Mouse (Mus musculus): ENCODE measurements around the gene Foxj3. TPM values are rescaled to one million over a fixed set of nuclear protein-coding genes. Genes with fewer than 3 reads are reported as not detected.
"Not testable (repeated sequence)": the region's sequence is repeated elsewhere in the genome, so short reads cannot be mapped to it uniquely, and the experiment has no call there.

Gene Foxj3
- 20.6 and 21.8 TPM in 2 replicates for polyA plus RNA-seq (2015; fragmentation: Nextera tagmentation; extraction: Ambion mirVana)

DNA sequence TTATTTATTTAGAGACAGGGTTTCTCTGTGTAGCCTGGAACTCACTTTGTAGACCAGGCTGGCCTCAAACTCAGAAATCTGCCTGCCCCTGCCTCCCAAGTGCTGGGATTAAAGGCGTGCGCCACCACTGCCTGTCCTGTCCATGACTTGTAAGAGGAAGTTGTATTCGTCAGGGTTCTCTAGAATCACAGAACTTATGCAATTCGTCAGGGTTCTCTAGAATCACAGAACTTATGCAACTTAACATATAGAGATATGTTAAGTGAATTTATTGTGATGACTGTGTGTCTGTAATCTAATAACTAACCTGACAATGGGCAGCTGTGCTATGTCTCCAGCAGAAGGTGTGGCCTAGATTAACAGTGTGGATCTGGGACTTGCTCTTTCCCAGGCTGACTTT, at the start of gene Foxj3:
Gene Foxj3 (plus strand): TSS at position 390 of the 400 bp plus-strand sequence.
- not testable (repeated sequence) for ATAC-seq (replicated peaks; ENCODE audit: insufficient number of reproducible peaks, insufficient read depth, low FRiP score, low read depth); H3K4me2 ChIP-seq; H3K9ac ChIP-seq; H3K9me3 ChIP-seq (replicated peaks); H3K27ac ChIP-seq; H3K27me3 ChIP-seq; H3K36me3 ChIP-seq; H3K4me3 ChIP-seq
- H3K4me1 ChIP-seq (replicated peaks) = peaks cover 19% of the 10 kb centered on the region
- 84% methylated on average over 4 of the region's 4 CpGs for WGBS

DNA sequence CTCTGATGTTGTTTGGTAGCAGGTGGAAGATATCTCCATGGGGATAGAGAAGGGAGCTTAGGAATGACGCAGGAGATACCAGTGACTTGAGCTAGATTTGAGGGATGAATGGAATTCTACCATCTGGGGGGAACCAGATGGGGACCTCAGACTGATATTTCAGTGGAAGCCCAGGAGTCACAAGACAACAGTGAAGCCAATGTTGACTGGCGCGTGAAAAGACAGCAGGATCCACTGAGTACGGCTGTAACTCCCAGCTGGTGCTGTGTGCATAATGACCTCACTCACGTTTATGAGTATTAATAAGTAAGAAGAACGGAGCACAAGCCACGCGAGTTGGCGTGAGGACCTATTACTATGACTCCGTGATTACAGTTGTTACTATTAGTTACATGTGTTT, 47.1 kb upstream of the Foxj3 start:
- no peak overlapping the region for H3K4me3 ChIP-seq
- no peaks in the 10 kb centered on the region for H3K9me3 ChIP-seq (replicated peaks)
- no peak for ATAC-seq (replicated peaks; ENCODE audit: insufficient number of reproducible peaks, insufficient read depth, low FRiP score, low read depth)
- WGBS = 87% methylated on average over 10 of the region's 10 CpGs
- no peak overlapping the region for H3K4me2 ChIP-seq
- peaks cover 20% of the 10 kb centered on the region for H3K27me3 ChIP-seq
- H3K36me3 ChIP-seq = no peaks in the 10 kb centered on the region
- no peak overlapping the region for H3K27ac ChIP-seq
- H3K4me1 ChIP-seq (replicated peaks) = peaks cover 8% of the 10 kb centered on the region
- H3K9ac ChIP-seq = no peak overlapping the region

DNA sequence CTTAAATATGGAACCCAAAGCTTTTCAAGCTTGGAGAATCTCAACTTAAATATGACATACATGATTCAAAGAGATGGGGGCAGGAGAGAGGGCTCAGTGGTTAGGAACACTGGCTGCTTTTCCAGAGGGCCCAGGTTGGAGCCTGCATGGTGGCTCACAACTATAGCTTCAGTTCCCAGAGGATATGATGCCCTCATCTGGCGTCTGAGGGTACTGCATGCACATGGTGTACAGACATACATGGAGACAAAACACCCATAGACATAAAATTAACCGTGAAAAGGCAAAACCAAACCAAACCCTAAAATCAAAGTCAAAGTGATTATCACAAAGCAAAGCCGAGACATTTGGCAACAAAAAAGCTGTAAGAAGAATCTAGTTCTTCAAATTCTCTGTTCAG, 46.0 kb upstream of the Foxj3 start:
- peaks cover 24% of the 10 kb centered on the region for H3K27me3 ChIP-seq
- H3K36me3 ChIP-seq = no peaks in the 10 kb centered on the region
- no peak overlapping the region for H3K27ac ChIP-seq
- peaks cover 8% of the 10 kb centered on the region for H3K4me1 ChIP-seq (replicated peaks)
- H3K4me2 ChIP-seq = no peak overlapping the region
- no peaks in the 10 kb centered on the region for H3K9me3 ChIP-seq (replicated peaks)
- no peak for ATAC-seq (replicated peaks; ENCODE audit: insufficient number of reproducible peaks, insufficient read depth, low FRiP score, low read depth)
- no peak overlapping the region for H3K4me3 ChIP-seq
- H3K9ac ChIP-seq = no peak overlapping the region
- WGBS = 78% methylated on average over 3 of the region's 3 CpGs

DNA sequence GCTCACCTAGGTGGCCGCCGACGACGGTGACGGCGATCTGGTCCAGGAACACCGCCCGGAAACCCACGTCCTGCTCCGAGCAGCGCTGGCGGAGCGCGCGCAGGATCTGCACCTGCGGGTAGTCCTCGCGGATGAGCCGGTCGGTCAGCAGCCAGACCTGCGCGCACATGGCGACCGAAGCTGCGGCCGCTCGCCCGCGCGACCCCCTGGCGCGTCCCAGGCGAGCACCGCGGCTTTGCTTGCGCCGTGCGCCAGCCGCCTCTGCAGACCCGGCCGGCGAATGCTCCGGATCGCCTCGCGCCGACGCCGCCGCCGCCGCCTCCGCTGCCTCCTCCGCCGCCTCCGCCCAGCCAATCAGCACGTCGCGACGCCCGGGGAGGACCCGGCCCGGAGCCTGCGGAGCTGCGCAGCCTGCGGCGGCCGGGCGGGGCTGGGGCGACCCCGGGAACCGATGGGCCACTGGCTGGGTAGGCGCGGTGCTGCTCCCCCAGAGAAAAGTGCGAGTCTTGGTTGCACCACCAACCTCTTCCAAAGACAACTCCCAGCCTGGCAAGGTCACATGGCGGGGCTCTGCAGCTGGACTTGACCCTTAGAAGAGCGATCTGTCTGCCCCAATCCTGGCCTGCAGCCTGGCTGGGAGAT, 44.4 kb upstream of the Foxj3 start, which contains the start of gene Rimkla:
Gene Rimkla (minus strand): TSS at position 338 of the 642 bp plus-strand sequence.
- Histone ChIP-seq H3K27me3 (peaks cover 24% of the 10 kb centered on the region), H3K4me3 (peak within 1 kb of the TSS; percentile 67), H3K4me2 (peak within 1 kb of the TSS; percentile 93), H3K9me3 (replicated peaks) (no peaks in the 10 kb centered on the region), H3K9ac (peak within 1 kb of the TSS; percentile 65), H3K36me3 (no peaks in the 10 kb centered on the region), H3K27ac (peak within 1 kb of the TSS; percentile 46; the same call in 1 of the 2 replicates), H3K4me1 (replicated peaks) (peaks cover 8% of the 10 kb centered on the region)
- peak; percentile 87 for ATAC-seq (replicated peaks; ENCODE audit: insufficient number of reproducible peaks, insufficient read depth, low FRiP score, low read depth)
- under 1% methylated on average over 67 of the region's 77 CpGs for WGBS

DNA sequence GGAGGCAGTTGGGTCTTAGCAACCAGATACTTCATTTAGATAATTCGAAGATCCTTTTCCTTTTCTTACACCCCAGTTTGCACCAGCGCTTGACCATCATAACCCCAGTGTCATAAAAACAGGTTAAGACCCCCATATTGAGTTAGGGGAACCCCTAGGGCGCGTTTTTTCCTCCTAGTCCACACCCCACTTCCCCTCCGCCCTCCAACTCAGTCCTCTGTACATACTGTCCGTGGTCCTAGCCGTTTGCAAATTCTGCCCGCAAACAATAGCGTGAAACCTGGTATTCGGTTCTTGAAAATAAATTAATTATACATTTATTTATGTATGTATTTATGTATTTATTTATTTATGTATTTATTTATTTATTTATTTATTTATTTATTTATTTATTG, 43.9 kb upstream of the Foxj3 start:
- Histone ChIP-seq H3K4me3 (peak overlapping the region; percentile 67), H3K9me3 (replicated peaks) (no peaks in the 10 kb centered on the region), H3K27me3 (peaks cover 24% of the 10 kb centered on the region), H3K36me3 (no peaks in the 10 kb centered on the region), H3K9ac (peak overlapping the region; percentile 65), H3K27ac (peak overlapping the region; percentile 46; the same call in 1 of the 2 replicates), H3K4me2 (peak overlapping the region; percentile 93), H3K4me1 (replicated peaks) (peaks cover 8% of the 10 kb centered on the region)
- 47% methylated on average over 10 of the region's 10 CpGs for WGBS
- no peak for ATAC-seq (replicated peaks; ENCODE audit: insufficient number of reproducible peaks, insufficient read depth, low FRiP score, low read depth)

DNA sequence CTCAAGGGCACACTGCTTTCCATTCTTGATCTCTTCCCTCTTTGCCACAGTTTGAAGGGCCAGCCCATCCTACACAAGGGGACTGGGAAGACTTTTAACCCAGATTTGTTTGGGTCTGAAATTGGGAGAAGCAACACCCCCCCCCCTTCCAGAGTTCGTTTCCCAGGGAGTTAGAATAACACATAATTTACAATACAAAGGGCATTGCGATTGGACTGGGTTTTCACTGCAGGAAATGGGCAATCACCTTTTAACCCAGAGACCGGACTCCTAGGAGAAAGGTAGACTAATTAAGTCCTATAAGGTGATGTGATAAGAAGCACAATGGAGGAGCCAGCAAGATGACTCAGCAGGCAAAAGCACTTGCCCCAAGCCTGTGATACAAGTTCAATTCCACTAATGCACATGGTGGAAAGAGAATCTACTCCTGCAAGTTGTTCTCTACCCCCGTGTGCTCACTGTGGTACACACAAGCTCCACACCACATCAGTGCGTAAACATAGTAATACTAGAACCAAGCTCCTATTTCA, 38.4 kb upstream of the Foxj3 start:
- no peak for ATAC-seq (replicated peaks; ENCODE audit: insufficient number of reproducible peaks, insufficient read depth, low FRiP score, low read depth)
- 70% methylated on average over 5 of the region's 5 CpGs for WGBS
- H3K4me2 ChIP-seq = no peak overlapping the region
- no peak overlapping the region for H3K9ac ChIP-seq
- H3K4me1 ChIP-seq (replicated peaks) = no peaks in the 10 kb centered on the region
- no peaks in the 10 kb centered on the region for H3K9me3 ChIP-seq (replicated peaks)
- no peak overlapping the region for H3K27ac ChIP-seq
- no peak overlapping the region for H3K4me3 ChIP-seq
- H3K27me3 ChIP-seq = peaks cover 13% of the 10 kb centered on the region
- H3K36me3 ChIP-seq = no peaks in the 10 kb centered on the region

DNA sequence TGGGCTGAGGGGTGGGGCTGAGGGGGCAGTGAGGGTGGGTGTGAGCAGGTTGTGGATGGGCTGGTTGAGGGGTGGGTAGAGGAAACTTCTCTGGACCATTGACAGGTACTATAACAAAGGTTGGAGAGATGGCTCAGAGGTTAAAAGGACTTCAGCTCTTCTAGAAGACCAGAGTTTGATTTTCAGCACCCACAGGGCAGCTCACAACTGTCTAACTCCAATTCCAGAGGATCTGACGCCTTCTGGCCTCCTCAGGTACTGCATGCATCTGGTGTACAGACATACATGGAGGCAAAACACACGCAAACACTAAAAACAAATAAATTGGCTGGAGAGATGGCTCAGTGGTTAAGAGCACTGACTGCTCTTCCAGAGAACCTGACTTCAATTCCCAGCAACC, 25.2 kb upstream of the Foxj3 start:
- 0 out of 2 replicates have a peak overlapping the region, but pooled peaks have one; percentile 85 for H3K27ac ChIP-seq
- H3K36me3 ChIP-seq = no peaks in the 10 kb centered on the region
- H3K27me3 ChIP-seq = no peaks in the 10 kb centered on the region
- no peak overlapping the region for H3K9ac ChIP-seq
- no peaks in the 10 kb centered on the region for H3K9me3 ChIP-seq (replicated peaks)
- no peak for ATAC-seq (replicated peaks; ENCODE audit: insufficient number of reproducible peaks, insufficient read depth, low FRiP score, low read depth)
- no peak overlapping the region for H3K4me3 ChIP-seq
- peaks cover 16% of the 10 kb centered on the region for H3K4me1 ChIP-seq (replicated peaks)
- WGBS = 81% methylated on average over 2 of the region's 2 CpGs
- H3K4me2 ChIP-seq = no peak overlapping the region

DNA sequence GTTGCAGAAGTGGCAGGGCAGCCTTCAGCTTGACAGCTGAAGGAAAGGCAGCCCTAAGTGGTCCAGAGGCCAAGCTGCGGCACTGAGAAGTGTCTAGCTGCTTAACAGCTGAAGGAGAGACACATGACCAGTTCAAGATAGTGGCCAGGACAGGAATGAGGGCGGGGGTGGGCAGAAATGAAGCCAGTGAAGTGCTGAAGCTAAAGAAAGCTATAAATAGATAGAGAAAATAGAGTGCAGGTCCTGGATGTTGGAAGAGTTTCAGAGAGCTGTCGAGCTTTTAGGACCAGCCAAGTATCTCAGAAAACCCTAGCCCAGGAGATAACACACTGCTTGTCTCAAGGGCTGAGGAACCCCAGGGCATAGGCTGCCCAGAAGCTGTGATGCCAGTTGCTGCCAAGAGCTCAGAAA, 24.1 kb upstream of the Foxj3 start:
- no peaks in the 10 kb centered on the region for H3K36me3 ChIP-seq
- H3K4me3 ChIP-seq = no peak overlapping the region
- H3K9me3 ChIP-seq (replicated peaks) = no peaks in the 10 kb centered on the region
- H3K4me2 ChIP-seq = peak overlapping the region; percentile 43
- H3K27ac ChIP-seq = peak overlapping the region; percentile 85
- ATAC-seq (replicated peaks; ENCODE audit: insufficient number of reproducible peaks, insufficient read depth, low FRiP score, low read depth) = peak; percentile 93
- H3K4me1 ChIP-seq (replicated peaks) = peaks cover 16% of the 10 kb centered on the region
- WGBS = 11% methylated on average over 3 of the region's 3 CpGs
- H3K9ac ChIP-seq = no peak overlapping the region
- H3K27me3 ChIP-seq = no peaks in the 10 kb centered on the region

DNA sequence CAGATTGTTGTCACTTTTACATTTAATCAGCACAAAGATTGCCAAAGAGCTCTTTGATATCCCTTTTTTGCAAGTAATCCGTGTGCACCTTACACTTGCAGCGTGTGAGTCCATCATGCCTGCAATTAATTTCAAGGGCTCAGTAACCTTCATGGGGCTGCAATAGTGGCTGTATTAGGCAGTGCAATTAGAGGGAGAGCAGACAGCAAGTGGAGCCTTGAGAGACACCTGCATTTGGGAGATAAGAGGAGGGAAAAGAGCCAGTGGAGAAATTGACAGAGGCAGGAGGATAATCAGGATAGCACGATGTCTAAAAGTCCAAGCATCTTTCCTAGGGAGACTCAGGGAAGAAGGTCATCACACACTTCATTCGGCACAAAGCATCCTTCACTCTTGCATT, 13.2 kb upstream of the Foxj3 start:
- H3K27me3 ChIP-seq = no peaks in the 10 kb centered on the region
- no peak overlapping the region for H3K27ac ChIP-seq
- no peak for ATAC-seq (replicated peaks; ENCODE audit: insufficient number of reproducible peaks, insufficient read depth, low FRiP score, low read depth)
- no peaks in the 10 kb centered on the region for H3K36me3 ChIP-seq
- H3K9ac ChIP-seq = no peak overlapping the region
- no peaks in the 10 kb centered on the region for H3K4me1 ChIP-seq (replicated peaks)
- no peak overlapping the region for H3K4me2 ChIP-seq
- no peak overlapping the region for H3K4me3 ChIP-seq
- 71% methylated on average over 4 of the region's 4 CpGs for WGBS
- no peaks in the 10 kb centered on the region for H3K9me3 ChIP-seq (replicated peaks)

DNA sequence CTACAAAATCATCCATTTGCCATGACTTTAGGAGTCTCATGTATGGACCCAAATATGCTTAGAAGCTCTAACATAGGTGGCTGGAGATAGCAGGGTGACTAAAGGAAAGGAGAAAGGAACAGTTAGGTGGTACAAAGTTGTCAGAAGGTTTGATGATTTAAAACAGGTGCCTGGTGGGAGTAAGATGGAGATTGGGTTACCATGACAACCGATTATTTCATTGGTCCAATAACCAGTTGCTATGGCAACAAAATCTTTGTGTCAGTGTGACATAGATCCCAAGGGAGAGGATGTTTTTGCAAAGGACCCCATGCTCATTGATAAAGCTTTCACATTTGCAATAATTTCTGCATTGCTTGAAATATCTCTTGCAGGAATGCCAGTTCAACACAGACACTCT, 12.8 kb upstream of the Foxj3 start:
- Histone ChIP-seq H3K4me3 (no peak overlapping the region), H3K27ac (no peak overlapping the region), H3K9ac (no peak overlapping the region), H3K27me3 (no peaks in the 10 kb centered on the region), H3K36me3 (no peaks in the 10 kb centered on the region), H3K9me3 (replicated peaks) (no peaks in the 10 kb centered on the region), H3K4me1 (replicated peaks) (no peaks in the 10 kb centered on the region), H3K4me2 (no peak overlapping the region)
- 79% methylated on average over 1 of the region's 1 CpGs for WGBS
- no peak for ATAC-seq (replicated peaks; ENCODE audit: insufficient number of reproducible peaks, insufficient read depth, low FRiP score, low read depth)

DNA sequence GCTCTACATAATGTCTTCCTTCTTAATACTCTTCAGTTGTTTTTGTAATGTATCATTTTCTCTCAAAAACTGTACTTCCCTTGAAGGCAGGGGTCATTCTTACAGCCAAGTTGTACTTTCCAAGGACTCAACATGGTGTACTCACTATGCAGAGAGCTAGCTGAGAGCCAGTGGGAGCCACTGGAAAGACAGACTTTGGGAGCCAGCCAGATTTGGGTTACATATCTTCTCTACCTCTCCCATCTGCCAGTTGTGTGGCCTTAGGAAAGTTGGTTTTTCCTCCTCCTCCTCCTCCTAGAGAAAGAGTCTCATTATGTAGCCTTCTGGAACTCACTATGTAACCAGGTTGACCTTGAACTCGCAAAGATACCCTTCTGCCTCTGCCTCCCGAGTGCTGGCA, 12.3 kb upstream of the Foxj3 start:
- H3K4me3 ChIP-seq = no peak overlapping the region
- H3K27me3 ChIP-seq = no peaks in the 10 kb centered on the region
- ATAC-seq (replicated peaks; ENCODE audit: insufficient number of reproducible peaks, insufficient read depth, low FRiP score, low read depth) = no peak

DNA sequence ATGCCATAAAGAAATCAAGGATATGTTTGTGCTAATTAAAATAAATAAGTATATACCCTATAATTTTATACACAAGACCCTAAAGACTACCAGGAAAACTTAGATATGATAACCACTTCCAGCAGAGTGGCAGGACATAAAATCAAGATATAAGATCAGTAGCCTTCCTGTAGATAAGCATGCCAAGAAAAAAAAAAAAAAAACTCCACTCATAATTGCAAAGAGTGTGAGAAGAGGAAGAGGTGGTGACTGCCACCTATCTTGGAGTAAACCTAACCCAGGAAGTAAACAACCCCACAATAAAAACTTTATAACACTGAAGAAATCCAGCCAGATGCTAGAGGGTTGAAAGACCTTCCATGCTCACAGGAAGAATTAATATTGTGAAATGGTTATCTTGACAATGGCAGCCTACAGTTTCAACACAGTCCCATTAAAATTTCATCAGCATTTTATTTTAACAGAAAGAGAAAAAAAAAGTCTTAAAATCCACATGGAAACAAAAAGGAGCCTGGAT, 10.4 kb upstream of the Foxj3 start:
- Histone ChIP-seq H3K4me1 (replicated peaks) (no peaks in the 10 kb centered on the region), H3K9ac (no peak overlapping the region)
- ATAC-seq (replicated peaks; ENCODE audit: insufficient number of reproducible peaks, insufficient read depth, low FRiP score, low read depth) = no peak

More for the DNA sequence above, 12.3 kb upstream of the Foxj3 start:
- Histone ChIP-seq H3K4me1 (replicated peaks) (no peaks in the 10 kb centered on the region), H3K36me3 (no peaks in the 10 kb centered on the region), H3K9me3 (replicated peaks) (no peaks in the 10 kb centered on the region), H3K4me2 (no peak overlapping the region), H3K27ac (no peak overlapping the region), H3K9ac (no peak overlapping the region)
- WGBS = 74% methylated on average over 2 of the region's 2 CpGs

More for the DNA sequence above, 10.4 kb upstream of the Foxj3 start:
- H3K4me2 ChIP-seq = no peak overlapping the region
- H3K27ac ChIP-seq = no peak overlapping the region
- no peak overlapping the region for H3K4me3 ChIP-seq
- H3K27me3 ChIP-seq = no peaks in the 10 kb centered on the region
- no peaks in the 10 kb centered on the region for H3K36me3 ChIP-seq
- H3K9me3 ChIP-seq (replicated peaks) = no peaks in the 10 kb centered on the region

All from heart, embryonic 15.5 days (tissue).